Mouse (Mus musculus) liver, adult 2 months (tissue): ENCODE data around the gene 5031439G07Rik.

Experiments
- CTCF ChIP-seq: fragments of 200-500 bp; IDR thresholded peaks from 2 replicates; pipeline ENCODE4 v1.5.1; 2011; ENCODE audit warnings: low read depth, low read length, control low read depth
- POLR2A ChIP-seq: fragments of 200-500 bp; IDR thresholded peaks from 2 replicates; pipeline ENCODE4 v1.6.1; 2011; ENCODE audit warnings: low read length, control low read depth; ENCODE audit not compliant: insufficient read depth; ENCODE audit errors: extremely low read depth

DNA sequence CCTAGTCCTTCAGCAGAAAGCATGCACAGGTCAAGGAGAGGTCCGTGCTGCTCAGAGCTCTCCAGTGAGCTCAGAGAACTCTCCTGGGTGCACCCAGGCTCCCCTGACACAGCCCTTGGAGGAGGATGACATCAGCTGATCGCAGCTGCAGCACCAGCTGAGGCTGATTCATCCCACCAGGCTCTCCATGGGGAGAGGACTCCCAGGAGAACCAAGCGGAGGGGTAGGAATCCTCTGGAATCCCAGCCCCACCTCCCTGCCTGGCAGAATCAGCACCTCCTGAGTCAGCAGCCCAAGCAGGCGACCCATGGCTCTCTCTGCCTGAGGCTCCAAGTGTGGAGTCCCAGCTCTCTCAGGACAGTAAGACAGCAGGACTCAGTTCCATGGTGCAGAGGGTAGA lies 12.6 kb downstream of the 5031439G07Rik start:
- TF ChIP-seq POLR2A: no peak
- no peak for TF ChIP-seq CTCF
